Comparison of ENCODE assay signal across 25 mouse cellular contexts in the genomic region with DNA sequence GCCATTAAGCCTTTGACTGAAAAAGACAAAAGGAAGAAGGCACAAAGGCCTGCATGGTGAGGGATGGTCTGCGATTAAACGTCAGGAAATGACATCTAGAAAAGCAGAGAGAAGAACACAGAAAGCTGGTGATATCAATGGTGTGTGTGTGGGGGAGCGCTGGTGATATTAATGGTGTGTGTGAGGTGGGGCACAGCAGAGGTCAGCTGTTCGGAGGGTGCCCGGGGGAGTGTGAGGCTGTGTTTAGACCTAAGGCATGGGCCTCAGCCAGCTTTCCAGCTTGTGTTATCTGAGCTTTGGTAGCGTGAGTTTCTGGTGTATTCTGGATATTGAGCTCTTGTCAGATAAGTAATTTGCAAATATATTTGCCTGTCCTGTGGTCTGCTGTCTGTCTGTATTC. TPM values are rescaled to one million over a fixed set of nuclear protein-coding genes. Genes with fewer than 3 reads are reported as not detected.
"Had no signal": no experiment of that assay in that cellular context is flagged by ENCODE, and none has a peak within 500 bp of the region (broad histone marks: within the 10 kb centered on the region; RNA-seq: fewer than 3 reads in every experiment).

No protein-coding gene starts in this region.

- H3K9ac ChIP-seq: forebrain, embryonic 15.5 days; forebrain, postnatal 0 days; heart, embryonic 13.5 days; heart, embryonic 15.5 days; hindbrain, embryonic 13.5 days; hindbrain, embryonic 15.5 days; limb, embryonic 13.5 days; limb, embryonic 15.5 days; liver, embryonic 13.5 days; liver, embryonic 15.5 days had no signal

- DNase-seq: forebrain, postnatal 0 days; gastrocnemius, postnatal 14 days; gastrocnemius, postnatal 36 days; heart, adult 18-20 months; heart, postnatal 14 days; heart, postnatal 36 days; kidney, adult 18-20 months; kidney, adult 8-10 months; kidney, postnatal 25 days; liver, embryonic 13.5 days had no signal

- H3K4me2 ChIP-seq: forebrain, embryonic 15.5 days; heart, embryonic 11.5 days; heart, embryonic 13.5 days; heart, embryonic 15.5 days; hindbrain, embryonic 13.5 days; hindbrain, embryonic 15.5 days; limb, embryonic 13.5 days; limb, embryonic 15.5 days; liver, embryonic 13.5 days; liver, embryonic 15.5 days had no signal

- H3K9me3 ChIP-seq: forebrain, embryonic 15.5 days; heart, embryonic 13.5 days; heart, embryonic 15.5 days; hindbrain, embryonic 13.5 days; hindbrain, embryonic 15.5 days; limb, embryonic 13.5 days; limb, embryonic 15.5 days; liver, embryonic 13.5 days; liver, embryonic 15.5 days had no signal

- H3K27me3 ChIP-seq: forebrain, embryonic 15.5 days; heart, embryonic 13.5 days; heart, embryonic 15.5 days; hindbrain, embryonic 13.5 days; hindbrain, embryonic 15.5 days; limb, embryonic 13.5 days; limb, embryonic 15.5 days; liver, embryonic 13.5 days; liver, embryonic 15.5 days had no signal

- H3K27ac ChIP-seq: forebrain, embryonic 15.5 days; heart, embryonic 13.5 days; heart, embryonic 15.5 days; hindbrain, embryonic 13.5 days; hindbrain, embryonic 15.5 days; hindbrain, postnatal 0 days; left cerebral cortex, adult 2 months; limb, embryonic 13.5 days; limb, embryonic 15.5 days; liver, embryonic 13.5 days; liver, embryonic 15.5 days had no signal

- H3K4me1 ChIP-seq: limb, embryonic 13.5 days; limb, embryonic 15.5 days; liver, embryonic 13.5 days; liver, embryonic 15.5 days had no signal

- ATAC-seq: forebrain, embryonic 15.5 days; forebrain, postnatal 0 days; hindbrain, postnatal 0 days; intestine, embryonic 16.5 days had no signal

- H3K36me3 ChIP-seq: forebrain, embryonic 15.5 days; heart, embryonic 13.5 days; heart, embryonic 15.5 days; hindbrain, embryonic 13.5 days; hindbrain, embryonic 15.5 days; limb, embryonic 13.5 days; limb, embryonic 15.5 days; liver, embryonic 13.5 days; liver, embryonic 15.5 days had no signal

- H3K4me3 ChIP-seq: forebrain, embryonic 15.5 days; heart, embryonic 13.5 days; heart, embryonic 15.5 days; hindbrain, embryonic 13.5 days; hindbrain, embryonic 15.5 days; left cerebral cortex, adult 2 months; limb, embryonic 13.5 days; limb, embryonic 15.5 days; liver, embryonic 13.5 days; liver, embryonic 15.5 days had no signal

RNA-seq across cellular contexts. Expression of a gene that starts 11.3 kb away (rescaled TPM):
- total RNA-seq: gastrocnemius, adult 18-20 months; gastrocnemius, postnatal 36 days; hematopoietic stem cell, adult 5-6 weeks had no signal
- polyA plus RNA-seq: liver, adult 2 months; liver, embryonic 13.5 days had no signal
